Mouse (Mus musculus): Measurements from ENCODE around the gene Babam2. TPM values are rescaled to one million over a fixed set of nuclear protein-coding genes. Genes with fewer than 3 reads are reported as not detected.

Gene Babam2
- total and polyA plus RNA-seq, 2 experiments from 2014 or later = 39.1 to 51.3 TPM

GRCm38 (mm10) chr5:31781624-31782023 is 84.1 kb downstream of the Babam2 start:
- Histone ChIP-seq H3K4me1 (ENCODE audit: control insufficient read depth, insufficient read depth) (peaks cover 9% of the 10 kb centered on the region; the same call in 1 of the 2 replicates), H3K27me3 (ENCODE audit: control insufficient read depth, insufficient read depth, low read length) (no peaks in the 10 kb centered on the region), H3K4me2 (ENCODE audit: low read depth, low read length) (no peak overlapping the region), H3K36me3 (replicated peaks; ENCODE audit: control insufficient read depth, insufficient read depth, low read length) (no peaks in the 10 kb centered on the region), H3K9me3 (replicated peaks; ENCODE audit: control insufficient read depth, low read length) (no peaks in the 10 kb centered on the region), H3K9ac (replicated peaks; ENCODE audit: low read depth, low read length) (no peak overlapping the region), H3K4me3 (ENCODE audit: low read depth, low read length) (no peak overlapping the region), H3K27ac (ENCODE audit: low read depth) (no peak overlapping the region)
- ATAC-seq (ENCODE audit: insufficient read depth, low read depth) (no peak), DNase-seq (ENCODE audit: low spot score) (no peak)
- 92% methylated on average over 5 of the region's 5 CpGs for WGBS
- TF ChIP-seq CTCF (IDR thresholded peaks at IDR 0.05; ENCODE audit: low read depth) = no peak

GRCm38 (mm10) chr5:31787201-31787600 is 89.7 kb downstream of the Babam2 start:
- H3K27me3 ChIP-seq (ENCODE audit: control insufficient read depth, insufficient read depth, low read length) = no peaks in the 10 kb centered on the region
- no peak overlapping the region for H3K9ac ChIP-seq (replicated peaks; ENCODE audit: low read depth, low read length)
- DNase-seq (ENCODE audit: low spot score) (no peak), ATAC-seq (ENCODE audit: insufficient read depth, low read depth) (no peak)
- H3K4me1 ChIP-seq (ENCODE audit: control insufficient read depth, insufficient read depth) = peaks cover 13% of the 10 kb centered on the region
- WGBS = 54% methylated on average over 3 of the region's 3 CpGs
- TF ChIP-seq EP300 (IDR thresholded peaks at IDR 0.05; ENCODE audit: low read depth) (no peak), CTCF (IDR thresholded peaks at IDR 0.05; ENCODE audit: low read depth) (no peak)
- no peak overlapping the region for H3K4me2 ChIP-seq (ENCODE audit: low read depth, low read length)
- no peak overlapping the region for H3K27ac ChIP-seq (ENCODE audit: low read depth)
- H3K9me3 ChIP-seq (replicated peaks; ENCODE audit: control insufficient read depth, low read length) = no peaks in the 10 kb centered on the region
- no peaks in the 10 kb centered on the region for H3K36me3 ChIP-seq (replicated peaks; ENCODE audit: control insufficient read depth, insufficient read depth, low read length)
- H3K4me3 ChIP-seq (ENCODE audit: low read depth, low read length) = no peak overlapping the region

- no peak for ATAC-seq (ENCODE audit: insufficient read depth, low read depth)
- TF ChIP-seq CTCF (IDR thresholded peaks at IDR 0.05; ENCODE audit: low read depth) = no peak
- WGBS = 43% methylated on average over 3 of the region's 3 CpGs
Observed at GRCm38 (mm10) chr5:31787622-31788021, 90.1 kb downstream of the Babam2 start.

GRCm38 (mm10) chr5:31792338-31792737 is 94.9 kb downstream of the Babam2 start:
- H3K27ac ChIP-seq (ENCODE audit: low read depth) = no peak overlapping the region
- 0 out of 2 replicates have a peak, but pooled peaks cover under 1% of the 10 kb centered on the region for H3K4me1 ChIP-seq (ENCODE audit: control insufficient read depth, insufficient read depth)
- no peak overlapping the region for H3K4me3 ChIP-seq (ENCODE audit: low read depth, low read length)
- no peaks in the 10 kb centered on the region for H3K27me3 ChIP-seq (ENCODE audit: control insufficient read depth, insufficient read depth, low read length)
- no peak overlapping the region for H3K9ac ChIP-seq (replicated peaks; ENCODE audit: low read depth, low read length)
- 84% methylated on average over 6 of the region's 6 CpGs for WGBS
- no peaks in the 10 kb centered on the region for H3K36me3 ChIP-seq (replicated peaks; ENCODE audit: control insufficient read depth, insufficient read depth, low read length)
- no peak overlapping the region for H3K4me2 ChIP-seq (ENCODE audit: low read depth, low read length)
- H3K9me3 ChIP-seq (replicated peaks; ENCODE audit: control insufficient read depth, low read length) = no peaks in the 10 kb centered on the region
- ATAC-seq (ENCODE audit: insufficient read depth, low read depth) = no peak
- TF ChIP-seq CTCF (IDR thresholded peaks at IDR 0.05; ENCODE audit: low read depth) (no peak), EP300 (IDR thresholded peaks at IDR 0.05; ENCODE audit: low read depth) (no peak)
- no peak for DNase-seq (ENCODE audit: low spot score)

More at GRCm38 (mm10) chr5:31787622-31788021, 90.1 kb downstream of the Babam2 start:
- Histone ChIP-seq H3K36me3 (replicated peaks; ENCODE audit: control insufficient read depth, insufficient read depth, low read length) (no peaks in the 10 kb centered on the region), H3K9me3 (replicated peaks; ENCODE audit: control insufficient read depth, low read length) (no peaks in the 10 kb centered on the region), H3K27me3 (ENCODE audit: control insufficient read depth, insufficient read depth, low read length) (no peaks in the 10 kb centered on the region), H3K4me2 (ENCODE audit: low read depth, low read length) (no peak overlapping the region), H3K9ac (replicated peaks; ENCODE audit: low read depth, low read length) (no peak overlapping the region), H3K4me1 (ENCODE audit: control insufficient read depth, insufficient read depth) (peaks cover 13% of the 10 kb centered on the region), H3K4me3 (ENCODE audit: low read depth, low read length) (no peak overlapping the region), H3K27ac (ENCODE audit: low read depth) (no peak overlapping the region)
- no peak for DNase-seq (ENCODE audit: low spot score)

- WGBS = 58% methylated on average over 8 of the region's 8 CpGs
- no peak for ATAC-seq (ENCODE audit: insufficient read depth, low read depth)
- no peak overlapping the region for H3K27ac ChIP-seq (ENCODE audit: low read depth)
Observed at GRCm38 (mm10) chr5:31792863-31793262, 95.4 kb downstream of the Babam2 start.

GRCm38 (mm10) chr5:31795414-31795813 is 97.9 kb downstream of the Babam2 start:
- Histone ChIP-seq H3K27me3 (ENCODE audit: control insufficient read depth, insufficient read depth, low read length) (no peaks in the 10 kb centered on the region), H3K27ac (ENCODE audit: low read depth) (no peak overlapping the region), H3K4me3 (ENCODE audit: low read depth, low read length) (no peak overlapping the region), H3K9ac (replicated peaks; ENCODE audit: low read depth, low read length) (no peak overlapping the region), H3K4me2 (ENCODE audit: low read depth, low read length) (no peak overlapping the region), H3K4me1 (ENCODE audit: control insufficient read depth, insufficient read depth) (no peaks in the 10 kb centered on the region), H3K36me3 (replicated peaks; ENCODE audit: control insufficient read depth, insufficient read depth, low read length) (no peaks in the 10 kb centered on the region), H3K9me3 (replicated peaks; ENCODE audit: control insufficient read depth, low read length) (no peaks in the 10 kb centered on the region)
- ATAC-seq (ENCODE audit: insufficient read depth, low read depth) = no peak
- WGBS = 79% methylated on average over 3 of the region's 3 CpGs
- no peak for TF ChIP-seq CTCF (IDR thresholded peaks at IDR 0.05; ENCODE audit: low read depth)
- TF ChIP-seq EP300 (IDR thresholded peaks at IDR 0.05; ENCODE audit: low read depth) = no peak
- no peak for DNase-seq (ENCODE audit: low spot score)

More at GRCm38 (mm10) chr5:31792863-31793262, 95.4 kb downstream of the Babam2 start:
- H3K9ac ChIP-seq (replicated peaks; ENCODE audit: low read depth, low read length) = no peak overlapping the region
- H3K9me3 ChIP-seq (replicated peaks; ENCODE audit: control insufficient read depth, low read length) = no peaks in the 10 kb centered on the region
- no peak for TF ChIP-seq CTCF (IDR thresholded peaks at IDR 0.05; ENCODE audit: low read depth)
- no peak for TF ChIP-seq EP300 (IDR thresholded peaks at IDR 0.05; ENCODE audit: low read depth)
- no peaks in the 10 kb centered on the region for H3K4me1 ChIP-seq (ENCODE audit: control insufficient read depth, insufficient read depth)
- no peak overlapping the region for H3K4me3 ChIP-seq (ENCODE audit: low read depth, low read length)
- H3K4me2 ChIP-seq (ENCODE audit: low read depth, low read length) = no peak overlapping the region
- DNase-seq (ENCODE audit: low spot score) = no peak
- H3K27me3 ChIP-seq (ENCODE audit: control insufficient read depth, insufficient read depth, low read length) = no peaks in the 10 kb centered on the region
- no peaks in the 10 kb centered on the region for H3K36me3 ChIP-seq (replicated peaks; ENCODE audit: control insufficient read depth, insufficient read depth, low read length)
